Mouse (Mus musculus) heart, adult 2 months (tissue): ENCODE measurements around the gene Ankmy1. TPM values are rescaled to one million over a fixed set of nuclear protein-coding genes. Genes with fewer than 3 reads are reported as not detected.

Experiments used
- DNase-seq, 2 experiments: peaks; one replicate each; pipeline ENCODE4 v3.0.0; 2021
- H3K27ac ChIP-seq: fragments of 200-600 bp; 2 replicates; pipeline ENCODE4 v1.8.1; 2022
- H3K27me3 ChIP-seq: fragments of 200-500 bp; 2 replicates; pipeline ENCODE4 v1.6.1; 2012; ENCODE audit warnings: mild to moderate bottlenecking, low read length, inconsistent platforms, mixed read lengths; ENCODE audit not compliant: control insufficient read depth, insufficient read depth
- H3K36me3 ChIP-seq: fragments of 200-500 bp; 2 replicates; pipeline ENCODE4 v1.6.1; 2012; ENCODE audit warnings: low read length, inconsistent platforms; ENCODE audit not compliant: control insufficient read depth, insufficient read depth
- H3K4me1 ChIP-seq: fragments of 200-500 bp; 2 replicates; pipeline ENCODE4 v1.6.1; 2011; ENCODE audit warnings: low read length; ENCODE audit not compliant: control insufficient read depth, insufficient read depth
- H3K4me3 ChIP-seq: fragments of 200-600 bp; 2 replicates; pipeline ENCODE4 v1.8.1; 2022
- H3K79me2 ChIP-seq: fragments of 200-500 bp; replicated peaks from 2 replicates; pipeline ENCODE4 v1.6.1; 2012; ENCODE audit warnings: mild to moderate bottlenecking, inconsistent platforms, low read length, moderate library complexity, mixed read lengths; ENCODE audit not compliant: control insufficient read depth, insufficient read depth
- H3K9ac ChIP-seq: fragments of 200-500 bp; 2 replicates; pipeline ENCODE4 v1.6.1; 2012; ENCODE audit warnings: low read depth, mild to moderate bottlenecking, control low read depth, inconsistent platforms, low read length, mixed read lengths
- CTCF ChIP-seq: fragments of 200-600 bp; IDR thresholded peaks from 2 replicates; pipeline ENCODE4 v1.8.1; 2022; ENCODE audit warnings: antibody characterized with exemption, mild to moderate bottlenecking, moderate library complexity
- EP300 ChIP-seq: fragments of 200-500 bp; IDR thresholded peaks from 2 replicates; pipeline ENCODE4 v1.6.1; 2011; ENCODE audit warnings: low read depth, low read length, control low read depth; ENCODE audit not compliant: insufficient read depth
- POLR2A ChIP-seq: fragments of 200-500 bp; IDR thresholded peaks from 2 replicates; pipeline ENCODE4 v1.6.1; 2011; ENCODE audit warnings: mild to moderate bottlenecking, low read depth, low read length, control low read depth; ENCODE audit not compliant: insufficient read depth
- WGBS: fragments of 180-500 bp; shearing (Covaris S2); methylation state at CpG from one replicate; pipeline ENCODE4 v1.1.7; 2018; 5-methylcytosine and 5-hydroxymethylcytosine counted together
- intact Hi-C: fragments of 180-260 bp; cut with DNase I; formaldehyde crosslinking; loops from one replicate; pipeline ENCODE4 v1.15.1; 2025
- long read RNA-seq: library from polyadenylated mRNA; stranded (forward); transcript quantifications from one replicate; pipeline ENCODE4 v2.0.0, GENCODE M21; 2021
- polyA plus RNA-seq: library from polyadenylated mRNA; depleted of rRNA; stranded (reverse); fragments of >200 nt; gene quantifications from 2 replicates; pipeline ENCODE4 v1.2.3, GENCODE M21; 2012; rRNA removed
- total RNA-seq, 2 experiments: library from RNA; stranded (reverse); gene quantifications; 2 replicates each; pipeline ENCODE4 v1.2.3; 2021

Ankmy1 gene
- under 1 TPM in 1 of 2 experiments, not detected in 1; 0.09 TPM for total RNA-seq
- 0.21 TPM in 1 of 2 replicates, not detected in the other for polyA plus RNA-seq
- long read RNA-seq, partial matches to known transcripts, result 0 of 3 reads
- long read RNA-seq, other reads (novel, unspliced or antisense), result 3 of 3 reads

DNA sequence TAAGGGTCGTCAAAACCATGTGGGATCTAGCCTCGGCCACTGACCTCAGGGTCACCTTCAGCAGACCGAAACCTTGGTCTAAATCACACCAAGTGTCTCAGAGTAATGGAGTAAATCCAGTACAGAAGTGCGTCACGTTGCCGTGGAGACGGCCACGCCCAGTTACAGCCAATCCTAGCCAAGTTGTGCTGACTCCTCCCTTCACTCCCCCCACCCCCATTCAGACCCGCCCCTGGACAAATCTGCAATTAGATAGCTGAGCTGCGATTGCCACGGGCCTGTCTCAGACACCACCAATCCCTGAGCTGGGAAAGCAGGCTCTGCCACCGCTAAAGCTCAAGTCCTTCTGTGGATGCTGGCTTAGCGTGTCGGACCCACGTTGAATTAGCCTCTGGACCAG, at the start of gene Ankmy1:
TSS of gene Ankmy1 (minus strand) at position 121 of the 400 bp plus-strand sequence.
- intact Hi-C loops, result no loop called here
- Histone ChIP-seq H3K79me2 (no peaks in the 10 kb centered on the region), H3K4me3 (no peak within 1 kb of the TSS), H3K27me3 (no peaks in the 10 kb centered on the region), H3K9ac (no peak within 1 kb of the TSS), H3K4me1 (peaks cover 2% of the 10 kb centered on the region), H3K36me3 (no peaks in the 10 kb centered on the region), H3K27ac (no peak within 1 kb of the TSS)
- DNase-seq, result peak in 1 of 2 experiments; percentile 41
- TF ChIP-seq EP300 (no peak), CTCF (no peak), POLR2A (no peak)
- WGBS, result 6% methylated on average over 15 of the region's 15 CpGs

DNA sequence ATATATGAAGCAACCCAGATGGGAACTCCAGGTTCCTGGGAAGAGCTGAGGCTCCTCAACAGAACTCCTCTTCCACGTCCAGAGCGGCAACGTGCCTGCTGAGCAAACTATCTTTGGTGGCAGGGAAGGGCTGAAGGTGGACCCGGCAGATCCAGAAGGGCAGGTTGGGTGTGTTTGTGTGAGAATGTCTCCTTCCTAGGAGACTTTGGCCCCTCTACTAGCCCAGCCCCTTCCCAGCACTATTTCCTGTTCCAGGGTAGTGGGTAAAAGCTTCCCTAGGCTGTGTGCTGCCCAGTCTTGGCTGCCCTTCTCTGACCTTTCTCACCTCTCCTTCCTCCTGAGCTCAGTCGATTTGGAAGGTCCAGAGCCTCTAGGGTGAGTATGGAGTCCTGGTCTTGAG, 47.9 kb upstream of the Ankmy1 start, which contains the start of gene Gpr35:
TSS of gene Gpr35 (plus strand) at position 259 of the 400 bp plus-strand sequence.
- no peak for TF ChIP-seq CTCF
- no peak for TF ChIP-seq EP300
- Histone ChIP-seq H3K4me1 (no peaks in the 10 kb centered on the region; the same call in 1 of the 2 replicates), H3K9ac (no peak within 1 kb of the TSS), H3K79me2 (no peaks in the 10 kb centered on the region), H3K27me3 (no peaks in the 10 kb centered on the region), H3K27ac (no peak within 1 kb of the TSS), H3K4me3 (no peak within 1 kb of the TSS), H3K36me3 (no peaks in the 10 kb centered on the region)
- DNase-seq, result no peak
- WGBS, result 71% methylated on average over 5 of the region's 5 CpGs
- intact Hi-C loops, result no loop called here

GRCm38 (mm10) chr1:92949426-92949825, 46.7 kb upstream of the Ankmy1 start:
- Histone ChIP-seq H3K79me2 (no peaks in the 10 kb centered on the region), H3K4me3 (no peak overlapping the region), H3K9ac (no peak overlapping the region), H3K27ac (no peak overlapping the region), H3K27me3 (no peaks in the 10 kb centered on the region), H3K4me1 (no peaks in the 10 kb centered on the region; the same call in 1 of the 2 replicates), H3K36me3 (no peaks in the 10 kb centered on the region)
- no peak for DNase-seq
- TF ChIP-seq EP300, result no peak
- TF ChIP-seq CTCF, result peak; percentile 60
- 61% methylated on average over 6 of the region's 6 CpGs for WGBS
- intact Hi-C loops, result no loop called here

DNA sequence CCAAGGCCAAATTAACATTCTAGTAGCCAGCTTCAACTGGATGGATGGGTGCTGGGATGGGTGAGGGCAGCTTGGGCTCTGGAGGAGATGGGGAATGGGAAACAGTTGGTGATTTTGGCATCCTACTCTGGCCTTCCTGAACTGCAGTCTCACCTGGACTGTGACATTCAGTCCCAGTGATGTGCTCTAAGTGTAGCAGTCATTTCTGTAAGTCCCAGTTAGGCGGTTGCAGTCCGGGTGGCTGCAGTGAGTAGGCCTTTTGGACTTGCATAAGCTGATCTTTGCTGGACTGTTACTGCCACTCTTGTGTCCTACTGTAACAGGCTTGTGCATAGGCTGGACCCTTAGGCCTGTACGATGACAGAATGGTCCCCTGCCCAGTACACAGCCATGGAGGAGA, 45.3 kb upstream of the Ankmy1 start:
- DNase-seq, result no peak
- Histone ChIP-seq H3K27ac (no peak overlapping the region), H3K27me3 (no peaks in the 10 kb centered on the region), H3K9ac (no peak overlapping the region), H3K4me1 (no peaks in the 10 kb centered on the region; the same call in 1 of the 2 replicates), H3K4me3 (no peak overlapping the region), H3K36me3 (no peaks in the 10 kb centered on the region), H3K79me2 (no peaks in the 10 kb centered on the region)
- TF ChIP-seq EP300 (no peak), POLR2A (no peak), CTCF (no peak)
- intact Hi-C loops, result no loop called here
- 99% methylated on average over 3 of the region's 3 CpGs for WGBS

DNA sequence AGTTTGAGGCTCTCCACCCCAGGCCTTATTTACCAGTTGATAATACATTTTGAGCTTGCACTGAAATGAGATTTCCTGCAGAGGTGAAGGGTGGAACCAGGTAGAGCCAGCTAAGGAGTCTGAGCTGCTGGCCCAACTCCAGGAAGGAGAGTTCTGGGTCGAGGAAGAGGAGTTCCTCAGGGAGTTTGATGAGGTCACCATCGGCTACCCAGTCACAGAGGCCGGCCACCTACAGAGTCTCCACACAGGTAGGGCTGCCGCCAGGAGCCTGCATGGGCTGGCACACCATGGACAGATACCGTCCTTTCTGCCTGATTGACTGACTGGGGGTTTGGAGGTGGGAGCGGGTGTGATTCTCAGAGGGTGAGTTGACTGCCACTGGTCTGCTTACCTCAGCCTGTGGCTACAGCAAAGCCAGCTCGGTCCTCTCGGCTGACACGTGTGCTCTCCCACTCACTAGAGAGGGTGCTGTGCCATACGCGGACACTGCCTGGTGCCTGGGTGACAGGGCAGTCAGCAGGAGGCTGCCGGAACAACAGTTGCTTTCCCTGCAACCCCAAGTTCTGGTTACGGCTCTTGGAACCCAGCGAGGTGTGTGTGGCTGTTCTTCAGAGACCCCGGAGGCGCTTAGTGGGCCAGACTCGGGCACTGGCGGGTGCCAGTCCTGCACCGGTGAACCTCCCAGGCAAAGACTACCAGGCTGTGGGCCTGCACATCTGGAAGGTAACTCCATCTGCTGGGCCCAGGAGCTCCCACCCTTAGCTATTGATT, 40.7 kb upstream of the Ankmy1 start:
- TF ChIP-seq EP300 (no peak), CTCF (no peak), POLR2A (no peak)
- 91% methylated on average over 19 of the region's 19 CpGs for WGBS
- no peak overlapping the region for H3K27ac ChIP-seq
- H3K4me3 ChIP-seq, result no peak overlapping the region
- H3K27me3 ChIP-seq, result no peaks in the 10 kb centered on the region
- H3K79me2 ChIP-seq, result no peaks in the 10 kb centered on the region
- intact Hi-C loops, result no loop called here
- H3K9ac ChIP-seq, result no peak overlapping the region
- no peak for DNase-seq
- H3K4me1 ChIP-seq, result no peaks in the 10 kb centered on the region; the same call in 1 of the 2 replicates
- no peaks in the 10 kb centered on the region for H3K36me3 ChIP-seq

- peaks cover 2% of the 10 kb centered on the region for H3K4me1 ChIP-seq
- H3K4me3 ChIP-seq, result no peak overlapping the region
- no peaks in the 10 kb centered on the region for H3K79me2 ChIP-seq
- 96% methylated on average over 4 of the region's 4 CpGs for WGBS
- no peak overlapping the region for H3K27ac ChIP-seq
- H3K36me3 ChIP-seq, result no peaks in the 10 kb centered on the region
- H3K27me3 ChIP-seq, result no peaks in the 10 kb centered on the region
- intact Hi-C loops, result loop anchor here (10.0 kb wide), 2 partner anchors 405 to 535 kb away; partner anchors contain the start of genes Hdlbp, Pask and Ppp1r7
- no peak for TF ChIP-seq CTCF
- TF ChIP-seq EP300, result no peak
- TF ChIP-seq POLR2A, result no peak
- no peak for DNase-seq
- H3K9ac ChIP-seq, result no peak overlapping the region
Observed at GRCm38 (mm10) chr1:92939746-92940145, 37.0 kb upstream of the Ankmy1 start.
